35 mouse cellular contexts compared by ENCODE assay signal in the genomic region with DNA sequence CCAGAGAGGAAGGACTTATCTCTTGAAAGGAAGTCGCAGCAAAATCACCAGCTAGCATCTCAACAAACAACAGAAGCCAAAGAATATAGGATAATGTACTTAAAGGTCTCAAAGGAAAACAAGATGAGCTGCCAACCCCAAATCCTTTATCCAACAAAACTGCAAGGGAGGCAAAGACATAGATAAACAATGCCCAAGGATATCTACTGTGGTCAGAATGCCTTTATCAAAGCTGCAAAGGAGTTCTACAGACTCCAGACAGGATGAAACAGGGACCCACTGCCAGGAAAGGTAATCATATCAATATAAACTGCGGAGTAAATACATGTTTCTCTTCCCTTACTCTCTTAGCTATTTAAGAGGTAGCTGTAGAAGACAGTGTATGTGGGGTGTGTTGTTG. TPM values are rescaled to one million over a fixed set of nuclear protein-coding genes. Genes with fewer than 3 reads are reported as not detected.
"Had no signal": no experiment of that assay in that cellular context is flagged by ENCODE, and none has a peak within 500 bp of the region (broad histone marks: within the 10 kb centered on the region; RNA-seq: fewer than 3 reads in every experiment).

No protein-coding gene starts in this region.

- H3K27me3 ChIP-seq: hindbrain, embryonic 15.5 days; intestine, embryonic 15.5 days; kidney, embryonic 15.5 days had no signal

- DNase-seq: heart, postnatal 10 days; heart, postnatal 14 days; heart, postnatal 36 days; heart, postnatal 4 days; kidney, adult 11 months; kidney, adult 18-20 months; kidney, adult 2 months; kidney, adult 8-10 months; kidney, adult 9 months; kidney, postnatal 10 days; kidney, postnatal 14 days; kidney, postnatal 25 days; kidney, postnatal 36 days; kidney, postnatal 4 days; layer of hippocampus, adult 9-11 months; layer of hippocampus, postnatal 36 days had no signal

- H3K27ac ChIP-seq: heart, embryonic 10.5 days; heart, embryonic 13.5 days; heart, embryonic 15.5 days; hindbrain, embryonic 10.5 days; hindbrain, embryonic 12.5 days; hindbrain, embryonic 13.5 days; hindbrain, embryonic 14.5 days; hindbrain, embryonic 15.5 days; hindbrain, postnatal 0 days; intestine, embryonic 15.5 days; kidney, embryonic 15.5 days; kidney, postnatal 0 days; layer of hippocampus, adult 2 months had no signal

- H3K4me1 ChIP-seq: heart, embryonic 10.5 days; heart, embryonic 12.5 days; heart, embryonic 13.5 days; heart, embryonic 15.5 days; intestine, embryonic 15.5 days had no signal

- H3K9ac ChIP-seq: heart, embryonic 12.5 days; heart, embryonic 13.5 days; heart, embryonic 15.5 days; hindbrain, embryonic 12.5 days; hindbrain, embryonic 13.5 days; hindbrain, embryonic 14.5 days; hindbrain, embryonic 15.5 days; intestine, embryonic 15.5 days; kidney, embryonic 15.5 days had no signal

- ATAC-seq: hindbrain, embryonic 16.5 days; hindbrain, postnatal 0 days; inflammation-experienced regulatory T-cells, adult 6 months; intestine, embryonic 15.5 days; intestine, embryonic 16.5 days; intestine, postnatal 0 days had no signal

- H3K36me3 ChIP-seq: heart, embryonic 10.5 days; heart, embryonic 12.5 days; heart, embryonic 13.5 days; heart, embryonic 15.5 days; hindbrain, embryonic 10.5 days; hindbrain, embryonic 12.5 days; hindbrain, embryonic 13.5 days; hindbrain, embryonic 15.5 days; intestine, embryonic 15.5 days; kidney, embryonic 15.5 days had no signal

- H3K4me3 ChIP-seq: heart, embryonic 10.5 days; heart, embryonic 12.5 days; heart, embryonic 13.5 days; heart, embryonic 15.5 days; hindbrain, embryonic 10.5 days; hindbrain, embryonic 12.5 days; hindbrain, embryonic 13.5 days; hindbrain, embryonic 15.5 days; intestine, embryonic 15.5 days; kidney, embryonic 15.5 days; layer of hippocampus, adult 2 months had no signal

- H3K4me2 ChIP-seq: heart, embryonic 11.5 days; heart, embryonic 12.5 days; heart, embryonic 13.5 days; heart, embryonic 15.5 days; hindbrain, embryonic 12.5 days; hindbrain, embryonic 13.5 days; hindbrain, embryonic 14.5 days; hindbrain, embryonic 15.5 days; intestine, embryonic 15.5 days; kidney, embryonic 15.5 days had no signal

- H3K9me3 ChIP-seq: heart, embryonic 10.5 days; heart, embryonic 12.5 days; heart, embryonic 13.5 days; heart, embryonic 15.5 days; hindbrain, embryonic 10.5 days; hindbrain, embryonic 12.5 days; hindbrain, embryonic 13.5 days; hindbrain, embryonic 15.5 days; intestine, embryonic 15.5 days; kidney, embryonic 15.5 days had no signal

RNA-seq across cellular contexts. Expression of gene Lonrf2, which starts 14.1 kb away (rescaled TPM):
- polyA plus RNA-seq: inflammation-experienced regulatory T-cells, adult 6 months had no signal
